Mouse (Mus musculus): ENCODE measurements around the gene Hnrnpa0. TPM values are rescaled to one million over a fixed set of nuclear protein-coding genes. Genes with fewer than 3 reads are reported as not detected.

Gene Hnrnpa0
- total RNA-seq, 4 experiments from 2014 or later, result 113 to 127 (median 121) TPM

DNA sequence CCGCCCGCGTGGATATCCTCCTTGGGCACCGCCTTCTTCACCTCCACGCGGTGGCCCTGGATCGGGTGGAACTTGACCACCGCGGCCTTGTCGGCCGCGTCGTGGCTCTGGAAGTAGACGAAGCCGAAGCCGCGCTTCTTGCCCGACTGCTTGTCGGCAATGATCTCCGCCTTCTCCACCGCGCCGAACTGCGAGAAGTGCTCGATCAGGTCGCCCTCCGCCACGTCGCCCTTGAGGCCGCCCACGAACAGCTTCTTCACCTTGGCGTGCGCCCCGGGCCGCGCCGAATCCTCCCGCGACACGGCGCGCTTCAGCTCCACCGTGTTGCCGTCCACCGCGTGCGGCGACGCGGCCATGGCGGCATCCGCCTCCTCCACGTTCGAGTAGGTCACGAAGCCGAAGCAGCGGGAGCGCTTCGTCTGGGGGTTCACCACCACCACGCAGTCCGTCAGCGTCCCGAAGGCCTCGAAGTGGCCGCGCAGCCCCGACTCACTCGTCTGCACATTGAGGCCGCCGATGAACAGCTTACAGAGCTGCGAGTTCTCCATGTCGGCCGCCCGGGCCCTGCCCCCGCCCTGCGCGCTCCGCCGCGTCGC, 492 bp downstream of the Hnrnpa0 start:
- DNase-seq (ENCODE audit: low spot score in 2 of 2), result peak; percentile 59 to 65

DNA sequence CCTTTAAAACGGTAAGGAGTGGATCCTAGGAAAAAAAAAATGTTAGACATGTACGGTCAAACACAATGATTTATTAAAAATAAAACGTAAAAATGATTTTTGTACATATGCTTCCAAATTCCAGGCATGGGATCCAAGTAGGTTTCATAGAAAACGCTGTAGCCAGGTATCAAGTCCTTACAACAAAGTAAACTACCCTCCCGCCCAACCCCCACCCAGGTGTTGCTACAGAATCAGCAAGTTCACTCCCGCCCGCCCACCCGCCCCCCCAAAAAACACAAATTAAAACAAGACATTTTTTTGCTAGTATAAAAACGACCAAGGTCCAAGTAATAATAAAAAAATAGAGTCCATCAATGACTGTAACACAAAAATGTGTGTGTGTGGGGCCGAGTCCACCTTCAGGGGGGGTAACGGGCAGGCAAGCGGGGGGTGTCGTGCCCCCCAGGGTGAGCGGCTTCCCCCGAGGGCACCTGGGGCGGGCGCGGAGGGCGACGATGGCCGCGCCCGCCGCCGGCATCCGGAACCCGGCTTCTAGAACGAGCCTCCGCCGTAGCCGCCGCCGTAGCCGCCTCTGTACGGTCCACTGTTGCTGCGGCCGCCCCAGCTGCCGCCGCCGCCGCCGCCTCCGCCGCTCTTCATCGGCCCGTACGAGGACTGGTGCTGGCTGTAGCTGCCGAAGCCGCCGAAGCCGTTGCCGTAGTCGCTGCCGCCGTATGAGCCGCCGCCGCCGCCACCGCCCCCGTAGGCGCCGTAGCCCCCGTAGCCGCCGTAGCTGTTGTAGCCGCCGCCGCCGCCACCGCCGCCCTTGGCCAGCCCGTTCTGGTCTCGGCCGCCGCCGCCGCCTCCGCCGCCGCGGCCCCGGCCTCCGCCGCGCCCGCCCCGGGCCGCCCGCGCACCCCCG, 1.2 kb downstream of the Hnrnpa0 start:
- no peak for DNase-seq (ENCODE audit: low spot score in 2 of 2)

DNA sequence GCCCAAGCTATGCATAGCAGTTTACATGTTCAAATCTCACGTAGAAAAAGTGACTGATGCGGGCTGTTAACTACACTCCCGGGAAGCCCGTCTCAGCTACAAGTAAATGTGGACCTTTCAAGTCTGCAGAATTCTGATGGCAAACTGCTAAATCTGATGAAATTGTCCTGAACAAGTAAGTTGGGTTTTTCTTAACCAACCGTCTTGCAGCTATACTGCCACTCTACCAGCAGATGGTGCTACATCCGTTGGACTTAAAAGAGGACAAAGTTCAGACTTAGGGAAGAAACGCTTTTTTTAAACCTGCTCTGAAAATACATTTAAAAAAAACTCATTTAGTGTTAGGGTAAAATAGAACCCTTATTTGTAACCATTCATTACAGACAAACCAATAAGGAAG, 2.2 kb downstream of the Hnrnpa0 start:
- no peak for DNase-seq (ENCODE audit: low spot score in 2 of 2)

- no peak for DNase-seq (ENCODE audit: low spot score in 2 of 2)
Measured at GRCm38 (mm10) chr13:58124989-58125388, 3.4 kb downstream of the Hnrnpa0 start.

GRCm38 (mm10) chr13:58124278-58124677, 4.1 kb downstream of the Hnrnpa0 start:
- DNase-seq (ENCODE audit: low spot score in 2 of 2), result no peak

DNA sequence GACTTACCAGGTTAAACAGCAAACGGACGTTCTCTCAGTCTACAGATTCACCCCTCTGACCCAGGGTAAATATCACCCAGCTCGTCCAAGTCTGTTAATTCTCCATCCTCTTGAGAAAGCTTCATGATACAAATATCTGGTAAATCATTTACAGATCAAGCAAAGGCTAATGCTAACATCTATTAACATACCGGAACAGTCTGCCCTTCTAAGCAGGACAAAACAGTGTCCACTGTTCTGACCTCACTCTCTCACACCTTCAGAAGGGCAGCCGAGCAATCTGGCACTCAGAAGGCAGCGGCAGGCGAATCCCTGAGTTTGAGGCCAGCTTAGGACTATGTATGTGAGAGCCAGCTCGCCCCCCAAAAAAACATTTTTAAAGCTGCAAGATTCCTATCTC, 5.0 kb downstream of the Hnrnpa0 start:
- DNase-seq (ENCODE audit: low spot score in 2 of 2), result no peak

DNA sequence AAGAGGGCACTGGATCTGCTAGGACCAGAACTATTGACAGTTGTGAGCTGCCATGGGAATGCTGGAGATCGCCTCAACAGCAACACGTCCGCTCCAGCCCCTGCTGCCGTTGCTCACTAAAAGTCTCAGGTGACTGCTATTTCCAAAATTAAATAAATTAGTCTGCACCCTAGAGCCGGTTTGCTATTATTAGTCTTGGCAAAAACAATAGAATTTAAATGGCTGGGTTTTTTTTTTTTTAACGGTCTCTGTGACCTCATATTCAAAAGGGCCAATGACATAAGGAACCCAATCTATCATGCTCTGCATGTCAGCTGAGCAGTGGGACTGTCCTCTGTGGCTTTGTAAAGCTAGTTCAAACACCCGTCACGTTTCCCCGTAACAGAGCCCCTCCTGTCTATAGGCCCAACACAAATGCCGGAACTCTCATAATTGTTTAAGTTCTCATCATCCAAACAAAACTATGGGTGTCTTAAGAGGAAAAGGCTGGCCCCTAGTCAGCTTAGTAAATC, 5.5 kb downstream of the Hnrnpa0 start:
- no peak for DNase-seq (ENCODE audit: low spot score in 2 of 2)

GRCm38 (mm10) chr13:58117318-58118017, 10.9 kb downstream of the Hnrnpa0 start:
- DNase-seq (ENCODE audit: low spot score in 2 of 2), result no peak

DNA sequence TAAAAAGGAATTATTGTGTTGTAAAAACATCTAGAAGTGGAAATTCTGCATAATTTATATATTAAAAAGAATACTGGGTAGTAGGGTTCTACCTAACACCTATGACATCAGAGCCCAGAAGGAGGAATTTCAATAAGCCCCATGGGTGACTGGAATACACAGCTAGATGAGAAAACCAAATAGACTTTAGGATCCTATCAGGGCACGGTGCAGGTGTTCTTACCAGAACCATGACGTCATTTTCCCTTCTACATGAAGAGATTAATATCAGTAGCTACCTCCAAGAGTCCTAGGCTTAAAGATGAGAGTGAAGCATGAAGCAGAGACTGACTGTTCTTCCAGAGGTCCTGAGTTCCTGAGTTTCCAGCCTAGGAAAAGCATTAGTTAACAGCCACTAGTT, 11.6 kb downstream of the Hnrnpa0 start:
- no peak for DNase-seq (ENCODE audit: low spot score in 2 of 2)

DNA sequence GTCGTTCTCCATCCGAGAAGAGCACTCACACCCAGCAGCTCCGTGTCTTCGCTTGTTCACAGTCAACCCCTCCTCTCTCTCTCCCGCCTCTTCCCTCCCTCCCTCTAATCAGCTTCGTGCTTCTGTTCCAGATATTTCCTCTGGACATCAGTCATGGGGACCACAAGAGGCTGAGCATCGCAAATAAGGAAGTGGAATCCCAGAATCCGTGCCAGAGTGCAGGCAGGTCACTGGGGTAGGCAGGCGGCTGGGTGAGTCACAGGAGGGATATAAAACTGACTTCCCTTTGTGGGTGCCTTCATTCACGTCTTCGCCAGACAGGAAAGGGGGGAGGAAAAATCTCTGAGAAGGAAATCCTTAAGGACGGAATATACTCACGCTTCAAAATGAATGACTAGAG, 13.1 kb downstream of the Hnrnpa0 start:
- DNase-seq (ENCODE audit: low spot score in 2 of 2), result no peak

DNA sequence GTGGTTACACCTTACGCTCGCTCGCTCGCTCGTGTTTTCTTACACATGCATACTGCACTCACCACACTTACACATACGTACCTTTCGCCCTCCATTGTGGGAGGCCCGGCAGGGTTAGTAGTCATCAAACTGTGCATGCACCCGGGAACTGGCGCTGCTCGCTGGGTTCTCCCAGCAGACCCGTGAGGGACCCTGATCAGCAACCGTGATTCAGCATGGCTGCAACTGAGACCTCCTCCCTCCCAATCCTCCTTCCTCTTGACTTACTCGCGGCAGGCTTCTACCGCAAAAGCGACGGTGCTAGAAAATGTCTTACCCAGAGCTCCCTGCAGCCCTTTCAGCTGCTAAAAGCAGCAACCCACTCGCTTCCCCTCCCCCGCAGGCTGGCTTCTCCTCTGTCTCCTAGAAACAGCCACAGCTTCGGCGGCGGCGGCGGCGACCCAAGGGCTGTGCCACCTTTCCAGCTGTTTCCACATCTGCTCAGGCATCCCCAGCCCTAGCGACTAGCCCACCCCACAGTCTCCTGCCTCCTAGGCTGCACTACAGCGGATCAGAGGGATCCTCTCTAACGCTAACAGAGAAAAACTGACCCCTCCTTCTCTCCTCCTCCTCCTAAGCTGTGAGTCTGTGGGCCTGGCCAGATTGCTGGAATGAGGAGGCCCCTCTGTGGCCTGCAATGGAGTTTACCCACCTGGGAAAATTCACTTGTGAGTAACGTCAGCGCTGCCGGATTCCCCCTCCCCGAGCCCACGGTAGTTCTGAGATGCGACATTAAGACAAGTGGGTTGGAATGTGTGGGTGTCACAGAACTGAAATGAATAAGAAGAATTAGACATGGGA, 15.1 kb downstream of the Hnrnpa0 start, which contains the start of gene Klhl3:
Gene Klhl3 (minus strand): TSS at position 532 of the 840 bp plus-strand sequence.
- DNase-seq (ENCODE audit: low spot score in 2 of 2), result peak; percentile 67 to 84

GRCm38 (mm10) chr13:58112601-58113041, 15.7 kb downstream of the Hnrnpa0 start:
- DNase-seq (ENCODE audit: low spot score in 2 of 2), result no peak

- DNase-seq (ENCODE audit: low spot score in 2 of 2), result peak; percentile 55 to 57
Measured at GRCm38 (mm10) chr13:58112191-58112590, 16.2 kb downstream of the Hnrnpa0 start.

- DNase-seq (ENCODE audit: low spot score in 2 of 2), result no peak
Measured at GRCm38 (mm10) chr13:58111306-58111705, 17.1 kb downstream of the Hnrnpa0 start.

DNA sequence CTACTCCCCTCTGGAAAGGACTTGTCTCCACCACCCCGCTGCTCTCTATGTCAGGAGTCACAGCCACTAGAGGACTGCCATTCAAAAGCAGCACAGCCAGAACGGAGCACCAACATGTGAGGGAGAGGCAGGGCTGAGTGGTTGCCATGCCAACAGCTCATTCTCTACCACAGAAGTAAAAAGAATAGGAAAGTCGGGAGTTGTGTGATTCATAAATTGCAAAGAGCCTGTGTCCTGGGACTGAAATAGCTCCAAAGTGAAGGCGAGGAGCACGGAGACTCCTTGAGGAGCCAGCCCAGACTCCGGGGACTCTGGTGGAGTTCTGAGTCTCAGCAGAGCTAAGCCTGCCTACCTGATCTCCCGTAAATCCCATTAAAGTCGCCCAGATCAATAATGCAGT, 37.7 kb downstream of the Hnrnpa0 start:
- DNase-seq (ENCODE audit: low spot score in 2 of 2), result peak in 1 of 2 experiments; percentile 84

GRCm38 (mm10) chr13:58084396-58084795, 44.0 kb downstream of the Hnrnpa0 start:
- no peak for DNase-seq (ENCODE audit: low spot score in 2 of 2)

- no peak for DNase-seq (ENCODE audit: low spot score in 2 of 2)
Measured at GRCm38 (mm10) chr13:58083521-58083920, 44.8 kb downstream of the Hnrnpa0 start.

GRCm38 (mm10) chr13:58083048-58083447, 45.3 kb downstream of the Hnrnpa0 start:
- no peak for DNase-seq (ENCODE audit: low spot score in 2 of 2)

- DNase-seq (ENCODE audit: low spot score in 2 of 2), result no peak
Measured at GRCm38 (mm10) chr13:58078361-58078760, 50.0 kb downstream of the Hnrnpa0 start.

Measured in left cerebral cortex, adult 8-10 months (tissue).